Mouse (Mus musculus): ENCODE data around the gene Prex1. TPM values are rescaled to one million over a fixed set of nuclear protein-coding genes. Genes with fewer than 3 reads are reported as not detected.

Prex1 gene
- polyA plus RNA-seq, 1 experiment from 2014 or later, result 10.4 TPM

GRCm38 (mm10) chr2:166551831-166552498 lies 161.7 kb downstream of the Prex1 start:
- Histone ChIP-seq H3K27me3 (ENCODE audit: control insufficient read depth, insufficient read depth, low read length) (no peaks in the 10 kb centered on the region), H3K4me2 (replicated peaks; ENCODE audit: low read depth, low read length) (no peak overlapping the region), H3K27ac (ENCODE audit: low read length) (no peak overlapping the region), H3K9me3 (ENCODE audit: control insufficient read depth, low read depth, low read length) (no peaks in the 10 kb centered on the region), H3K9ac (replicated peaks; ENCODE audit: low read depth, low read length) (no peak overlapping the region), H3K4me1 (ENCODE audit: control insufficient read depth, insufficient read depth, low read length) (0 out of 2 replicates have a peak, but pooled peaks cover 7% of the 10 kb centered on the region), H3K4me3 (ENCODE audit: low read depth, low read length) (no peak overlapping the region), H3K36me3 (ENCODE audit: control insufficient read depth, insufficient read depth, low read length) (no peaks in the 10 kb centered on the region)
- no peak for ATAC-seq (ENCODE audit: insufficient number of reproducible peaks, insufficient read depth, low FRiP score, low read depth)
- 67% methylated on average over 15 of the region's 15 CpGs for WGBS

GRCm38 (mm10) chr2:166549871-166550270 lies 163.8 kb downstream of the Prex1 start:
- no peaks in the 10 kb centered on the region for H3K36me3 ChIP-seq (ENCODE audit: control insufficient read depth, insufficient read depth, low read length)
- peaks cover 21% of the 10 kb centered on the region for H3K4me1 ChIP-seq (ENCODE audit: control insufficient read depth, insufficient read depth, low read length)
- H3K4me2 ChIP-seq (replicated peaks; ENCODE audit: low read depth, low read length), result no peak overlapping the region
- H3K27me3 ChIP-seq (ENCODE audit: control insufficient read depth, insufficient read depth, low read length), result no peaks in the 10 kb centered on the region
- WGBS, result 75% methylated on average over 8 of the region's 8 CpGs
- no peaks in the 10 kb centered on the region for H3K9me3 ChIP-seq (ENCODE audit: control insufficient read depth, low read depth, low read length)
- H3K4me3 ChIP-seq (ENCODE audit: low read depth, low read length), result no peak overlapping the region
- no peak for ATAC-seq (ENCODE audit: insufficient number of reproducible peaks, insufficient read depth, low FRiP score, low read depth)
- H3K27ac ChIP-seq (ENCODE audit: low read length), result no peak overlapping the region
- H3K9ac ChIP-seq (replicated peaks; ENCODE audit: low read depth, low read length), result no peak overlapping the region

DNA sequence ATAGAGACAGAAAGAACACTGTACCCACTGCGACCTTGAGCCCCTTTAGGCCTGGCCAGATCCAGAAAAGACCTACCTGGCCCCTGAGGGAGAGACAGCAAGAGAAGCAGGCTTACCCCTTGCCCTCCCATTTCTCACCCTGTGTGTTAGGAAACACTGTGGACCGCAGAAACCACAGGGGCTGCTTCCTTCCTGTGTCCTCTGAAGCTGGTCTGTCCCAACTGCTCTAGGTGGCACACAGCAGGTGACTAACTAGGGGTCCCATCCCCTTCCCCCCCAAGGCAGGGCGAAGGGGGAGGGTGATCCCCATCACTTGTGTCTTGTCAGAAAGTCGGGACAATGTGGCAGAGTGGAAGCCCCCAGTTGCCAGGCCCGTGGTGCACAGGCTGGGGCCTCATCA lies 164.6 kb downstream of the Prex1 start:
- H3K4me2 ChIP-seq (replicated peaks; ENCODE audit: low read depth, low read length), result no peak overlapping the region
- peaks cover 21% of the 10 kb centered on the region for H3K4me1 ChIP-seq (ENCODE audit: control insufficient read depth, insufficient read depth, low read length)
- H3K27ac ChIP-seq (ENCODE audit: low read length), result no peak overlapping the region
- H3K4me3 ChIP-seq (ENCODE audit: low read depth, low read length), result no peak overlapping the region
- 80% methylated on average over 5 of the region's 5 CpGs for WGBS
- H3K27me3 ChIP-seq (ENCODE audit: control insufficient read depth, insufficient read depth, low read length), result no peaks in the 10 kb centered on the region
- no peaks in the 10 kb centered on the region for H3K9me3 ChIP-seq (ENCODE audit: control insufficient read depth, low read depth, low read length)
- H3K9ac ChIP-seq (replicated peaks; ENCODE audit: low read depth, low read length), result no peak overlapping the region
- no peak for ATAC-seq (ENCODE audit: insufficient number of reproducible peaks, insufficient read depth, low FRiP score, low read depth)
- no peaks in the 10 kb centered on the region for H3K36me3 ChIP-seq (ENCODE audit: control insufficient read depth, insufficient read depth, low read length)

GRCm38 (mm10) chr2:166545580-166545979 lies 168.1 kb downstream of the Prex1 start:
- H3K9ac ChIP-seq (replicated peaks; ENCODE audit: low read depth, low read length), result no peak overlapping the region
- 48% methylated on average over 4 of the region's 4 CpGs for WGBS
- H3K27me3 ChIP-seq (ENCODE audit: control insufficient read depth, insufficient read depth, low read length), result no peaks in the 10 kb centered on the region
- ATAC-seq (ENCODE audit: insufficient number of reproducible peaks, insufficient read depth, low FRiP score, low read depth), result peak; percentile 24; the same call in 1 of the 2 replicates
- peaks cover 20% of the 10 kb centered on the region for H3K4me1 ChIP-seq (ENCODE audit: control insufficient read depth, insufficient read depth, low read length)
- no peak overlapping the region for H3K4me2 ChIP-seq (replicated peaks; ENCODE audit: low read depth, low read length)
- H3K9me3 ChIP-seq (ENCODE audit: control insufficient read depth, low read depth, low read length), result no peaks in the 10 kb centered on the region
- no peak overlapping the region for H3K4me3 ChIP-seq (ENCODE audit: low read depth, low read length)
- H3K27ac ChIP-seq (ENCODE audit: low read length), result no peak overlapping the region
- no peaks in the 10 kb centered on the region for H3K36me3 ChIP-seq (ENCODE audit: control insufficient read depth, insufficient read depth, low read length)

DNA sequence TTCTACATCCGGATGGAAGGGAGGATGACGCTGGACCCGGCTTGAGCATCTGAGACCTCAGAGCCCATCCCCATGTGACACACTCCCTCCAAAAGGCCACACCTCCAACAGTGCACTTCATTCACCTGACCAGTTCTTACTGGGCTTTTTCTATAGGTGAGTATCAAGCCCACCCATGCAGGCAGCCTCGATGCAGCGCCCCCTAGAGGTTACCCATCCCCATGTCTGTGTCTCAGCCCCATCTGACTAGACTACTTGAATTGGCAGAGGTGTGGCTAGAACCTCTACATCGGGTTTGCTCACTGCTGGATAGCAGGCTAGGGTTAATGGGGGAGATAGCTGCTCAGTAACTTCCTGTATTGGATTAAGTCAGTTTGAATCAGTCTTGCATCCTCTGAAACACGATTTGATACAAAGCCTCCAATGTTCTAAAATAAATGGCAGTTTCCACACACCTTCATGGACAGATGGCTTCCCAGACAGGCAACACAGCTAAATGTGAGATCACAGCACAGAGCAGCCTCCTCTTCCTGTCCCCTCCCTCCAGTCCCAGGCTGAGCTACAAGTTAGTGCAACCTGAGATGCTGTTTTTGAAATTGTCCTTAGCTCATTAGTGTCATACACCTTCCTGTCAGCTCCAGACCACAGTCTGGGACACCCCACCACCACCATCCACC lies 168.9 kb downstream of the Prex1 start:
- H3K4me1 ChIP-seq (ENCODE audit: control insufficient read depth, insufficient read depth, low read length), result peaks cover 20% of the 10 kb centered on the region
- ATAC-seq (ENCODE audit: insufficient number of reproducible peaks, insufficient read depth, low FRiP score, low read depth), result no peak
- H3K4me2 ChIP-seq (replicated peaks; ENCODE audit: low read depth, low read length), result no peak overlapping the region
- no peaks in the 10 kb centered on the region for H3K27me3 ChIP-seq (ENCODE audit: control insufficient read depth, insufficient read depth, low read length)
- 52% methylated on average over 7 of the region's 7 CpGs for WGBS
- H3K9me3 ChIP-seq (ENCODE audit: control insufficient read depth, low read depth, low read length), result no peaks in the 10 kb centered on the region
- H3K4me3 ChIP-seq (ENCODE audit: low read depth, low read length), result no peak overlapping the region
- H3K9ac ChIP-seq (replicated peaks; ENCODE audit: low read depth, low read length), result no peak overlapping the region
- H3K36me3 ChIP-seq (ENCODE audit: control insufficient read depth, insufficient read depth, low read length), result no peaks in the 10 kb centered on the region
- no peak overlapping the region for H3K27ac ChIP-seq (ENCODE audit: low read length)

GRCm38 (mm10) chr2:166541112-166541928 lies 172.3 kb downstream of the Prex1 start:
- Histone ChIP-seq H3K36me3 (ENCODE audit: control insufficient read depth, insufficient read depth, low read length) (no peaks in the 10 kb centered on the region), H3K4me1 (ENCODE audit: control insufficient read depth, insufficient read depth, low read length) (peaks cover 20% of the 10 kb centered on the region), H3K4me2 (replicated peaks; ENCODE audit: low read depth, low read length) (no peak overlapping the region), H3K4me3 (ENCODE audit: low read depth, low read length) (no peak overlapping the region), H3K9me3 (ENCODE audit: control insufficient read depth, low read depth, low read length) (no peaks in the 10 kb centered on the region), H3K27ac (ENCODE audit: low read length) (no peak overlapping the region), H3K9ac (replicated peaks; ENCODE audit: low read depth, low read length) (no peak overlapping the region), H3K27me3 (ENCODE audit: control insufficient read depth, insufficient read depth, low read length) (no peaks in the 10 kb centered on the region)
- ATAC-seq (ENCODE audit: insufficient number of reproducible peaks, insufficient read depth, low FRiP score, low read depth), result no peak
- 21% methylated on average over 11 of the region's 11 CpGs for WGBS

DNA sequence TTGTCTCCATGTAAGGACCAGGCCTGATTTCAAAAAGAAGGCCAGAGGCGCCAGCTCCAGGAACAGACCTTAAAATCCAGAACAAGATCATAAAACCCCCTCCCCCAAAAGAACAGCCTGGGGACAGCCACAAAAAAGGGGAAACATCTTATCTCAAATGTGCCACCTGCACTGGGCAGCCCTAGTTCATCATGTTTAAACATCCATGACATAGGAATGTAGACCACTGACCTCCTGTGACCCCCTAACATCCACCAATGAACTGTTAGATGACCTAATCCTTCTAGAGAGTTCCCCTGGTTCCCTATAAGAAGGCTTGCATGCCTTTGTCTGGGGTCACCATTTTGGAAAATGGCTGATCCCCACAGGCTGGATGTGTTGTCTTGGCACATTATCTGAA lies 173.4 kb downstream of the Prex1 start:
- Histone ChIP-seq H3K4me3 (ENCODE audit: low read depth, low read length) (no peak overlapping the region), H3K4me1 (ENCODE audit: control insufficient read depth, insufficient read depth, low read length) (peaks cover 9% of the 10 kb centered on the region; the same call in 1 of the 2 replicates)
- 86% methylated on average over 1 of the region's 1 CpGs for whole genome bisulfite sequencing

DNA sequence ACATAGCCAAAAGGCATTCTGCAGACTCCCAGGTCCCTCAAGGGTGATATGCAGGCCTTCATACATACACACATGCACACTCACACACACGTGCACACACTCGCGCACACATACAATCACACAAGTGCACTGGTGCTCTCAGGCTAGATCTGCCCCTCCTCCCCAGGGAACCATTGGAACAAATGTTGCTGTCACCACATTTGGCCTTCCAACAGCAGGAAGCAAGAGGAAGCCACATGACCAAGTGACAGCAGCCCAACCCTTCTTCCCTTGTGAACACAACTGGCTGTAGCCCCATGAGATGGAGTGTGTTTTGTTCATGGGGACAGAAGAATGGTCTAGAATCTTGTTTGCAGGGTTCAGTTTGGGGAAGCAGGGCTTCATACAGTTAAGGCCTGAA lies 176.7 kb downstream of the Prex1 start:
- no peaks in the 10 kb centered on the region for H3K9me3 ChIP-seq (ENCODE audit: control insufficient read depth, low read depth, low read length)
- H3K36me3 ChIP-seq (ENCODE audit: control insufficient read depth, insufficient read depth, low read length), result no peaks in the 10 kb centered on the region
- H3K4me1 ChIP-seq (ENCODE audit: control insufficient read depth, insufficient read depth, low read length), result peaks cover 6% of the 10 kb centered on the region; the same call in 1 of the 2 replicates
- no peak overlapping the region for H3K4me3 ChIP-seq (ENCODE audit: low read depth, low read length)
- ATAC-seq (ENCODE audit: insufficient number of reproducible peaks, insufficient read depth, low FRiP score, low read depth), result no peak
- H3K9ac ChIP-seq (replicated peaks; ENCODE audit: low read depth, low read length), result no peak overlapping the region
- 96% methylated on average over 3 of the region's 3 CpGs for WGBS
- no peak overlapping the region for H3K4me2 ChIP-seq (replicated peaks; ENCODE audit: low read depth, low read length)
- no peaks in the 10 kb centered on the region for H3K27me3 ChIP-seq (ENCODE audit: control insufficient read depth, insufficient read depth, low read length)
- H3K27ac ChIP-seq (ENCODE audit: low read length), result no peak overlapping the region

More for the DNA sequence above, 173.4 kb downstream of the Prex1 start:
- no peaks in the 10 kb centered on the region for H3K36me3 ChIP-seq (ENCODE audit: control insufficient read depth, insufficient read depth, low read length)
- H3K4me2 ChIP-seq (replicated peaks; ENCODE audit: low read depth, low read length), result no peak overlapping the region
- H3K27me3 ChIP-seq (ENCODE audit: control insufficient read depth, insufficient read depth, low read length), result no peaks in the 10 kb centered on the region
- no peak for ATAC-seq (ENCODE audit: insufficient number of reproducible peaks, insufficient read depth, low FRiP score, low read depth)
- H3K27ac ChIP-seq (ENCODE audit: low read length), result no peak overlapping the region
- H3K9ac ChIP-seq (replicated peaks; ENCODE audit: low read depth, low read length), result no peak overlapping the region
- no peaks in the 10 kb centered on the region for H3K9me3 ChIP-seq (ENCODE audit: control insufficient read depth, low read depth, low read length)
